Mouse (Mus musculus): ENCODE measurements at regions not wholly inside any gene's neighbourhood (a gene's known extent, or its start where the extent isn't known, plus 50 kb on each side); places are given as distances from the start of the nearest gene placed in this dataset.
"Not testable (repeated sequence)": the region's sequence is repeated elsewhere in the genome, so short reads cannot be mapped to it uniquely, and the experiment has no call there.

GRCm38 (mm10) chr9:11145799-11146198, 241.2 kb upstream of the Cntn5 start:
- WGBS: 98% methylated on average over 1 of the region's 1 CpGs
- Histone ChIP-seq H3K9me3 (replicated peaks; ENCODE audit: control insufficient read depth, low read length) (no peaks in the 10 kb centered on the region), H3K9ac (replicated peaks; ENCODE audit: low read length) (no peak overlapping the region), H3K27ac (replicated peaks; ENCODE audit: low read depth, low read length) (no peak overlapping the region), H3K4me2 (ENCODE audit: low read depth, low read length) (no peak overlapping the region), H3K4me3 (ENCODE audit: low read depth, low read length) (no peak overlapping the region), H3K36me3 (replicated peaks; ENCODE audit: control insufficient read depth, insufficient read depth, low read depth, low read length) (no peaks in the 10 kb centered on the region), H3K4me1 (ENCODE audit: control insufficient read depth, insufficient read depth, low read length) (no peaks in the 10 kb centered on the region), H3K27me3 (ENCODE audit: control insufficient read depth, insufficient read depth, low read length) (no peaks in the 10 kb centered on the region)
- DNase-seq (ENCODE audit: low spot score) (no peak), ATAC-seq (replicated peaks; ENCODE audit: insufficient number of reproducible peaks, low FRiP score, low TSS enrichment, low read depth) (no peak)

GRCm38 (mm10) chr9:11126833-11127232, 222.3 kb upstream of the Cntn5 start:
- H3K4me3 ChIP-seq (ENCODE audit: low read depth, low read length): no peak overlapping the region
- no peaks in the 10 kb centered on the region for H3K27me3 ChIP-seq (ENCODE audit: control insufficient read depth, insufficient read depth, low read length)
- no peaks in the 10 kb centered on the region for H3K36me3 ChIP-seq (replicated peaks; ENCODE audit: control insufficient read depth, insufficient read depth, low read depth, low read length)
- H3K4me1 ChIP-seq (ENCODE audit: control insufficient read depth, insufficient read depth, low read length): no peaks in the 10 kb centered on the region
- H3K9ac ChIP-seq (replicated peaks; ENCODE audit: low read length): no peak overlapping the region
- no peak overlapping the region for H3K4me2 ChIP-seq (ENCODE audit: low read depth, low read length)
- no peak overlapping the region for H3K27ac ChIP-seq (replicated peaks; ENCODE audit: low read depth, low read length)
- no peaks in the 10 kb centered on the region for H3K9me3 ChIP-seq (replicated peaks; ENCODE audit: control insufficient read depth, low read length)
- 67% methylated on average over 5 of the region's 5 CpGs for WGBS
- DNase-seq (ENCODE audit: low spot score) (no peak), ATAC-seq (replicated peaks; ENCODE audit: insufficient number of reproducible peaks, low FRiP score, low TSS enrichment, low read depth) (no peak; the same call in 1 of the 2 replicates)

DNA sequence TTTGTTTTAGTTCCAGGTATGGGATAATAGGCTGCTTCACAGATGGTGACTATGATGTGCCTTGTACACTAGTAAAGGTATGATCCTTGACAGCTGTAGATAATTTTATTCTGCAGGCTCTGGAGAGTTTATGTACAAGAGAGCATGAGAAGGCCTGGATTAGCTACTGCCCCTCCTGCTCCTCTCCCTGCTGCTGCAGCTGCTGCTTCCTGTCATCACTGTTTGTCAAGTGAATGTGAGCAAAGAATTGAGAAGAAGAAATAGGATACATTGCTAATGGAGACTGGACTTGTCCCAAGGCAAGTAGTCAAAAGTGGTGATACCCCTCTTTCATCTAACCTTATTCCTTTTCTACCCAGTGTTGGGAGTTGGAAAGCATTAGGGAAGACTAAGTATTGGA, 214.6 kb upstream of the Cntn5 start:
- H3K27me3 ChIP-seq (ENCODE audit: control insufficient read depth, insufficient read depth, low read length): no peaks in the 10 kb centered on the region
- no peak overlapping the region for H3K4me2 ChIP-seq (ENCODE audit: low read depth, low read length)
- DNase-seq (ENCODE audit: low spot score) (no peak), ATAC-seq (replicated peaks; ENCODE audit: insufficient number of reproducible peaks, low FRiP score, low TSS enrichment, low read depth) (no peak)
- H3K9ac ChIP-seq (replicated peaks; ENCODE audit: low read length): no peak overlapping the region
- H3K27ac ChIP-seq (replicated peaks; ENCODE audit: low read depth, low read length): no peak overlapping the region
- H3K4me1 ChIP-seq (ENCODE audit: control insufficient read depth, insufficient read depth, low read length): no peaks in the 10 kb centered on the region
- no peaks in the 10 kb centered on the region for H3K9me3 ChIP-seq (replicated peaks; ENCODE audit: control insufficient read depth, low read length)
- H3K4me3 ChIP-seq (ENCODE audit: low read depth, low read length): no peak overlapping the region
- no peaks in the 10 kb centered on the region for H3K36me3 ChIP-seq (replicated peaks; ENCODE audit: control insufficient read depth, insufficient read depth, low read depth, low read length)

DNA sequence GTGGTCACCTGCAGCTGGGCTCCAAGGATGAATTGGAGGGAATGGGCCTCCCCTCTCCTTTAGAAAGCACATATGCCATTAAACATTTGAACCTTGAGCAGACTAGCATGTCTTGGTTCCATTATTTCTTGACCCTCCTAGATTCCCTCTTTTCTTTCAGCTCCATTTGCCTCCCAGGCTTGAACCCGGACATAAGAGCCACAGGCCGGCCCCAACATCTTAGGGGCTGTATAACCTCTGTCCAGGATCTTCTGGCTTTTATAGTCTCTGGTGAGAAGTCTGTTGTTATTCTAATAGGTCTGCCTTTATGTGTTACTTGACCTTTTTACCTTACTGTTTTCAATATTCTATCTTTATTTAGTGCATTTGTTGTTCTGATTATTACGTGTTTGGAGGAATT, 203.3 kb upstream of the Cntn5 start:
- ATAC-seq (replicated peaks; ENCODE audit: insufficient number of reproducible peaks, low FRiP score, low TSS enrichment, low read depth); H3K9me3 ChIP-seq (replicated peaks; ENCODE audit: control insufficient read depth, low read length); H3K27ac ChIP-seq (replicated peaks; ENCODE audit: low read depth, low read length); H3K4me2 ChIP-seq (ENCODE audit: low read depth, low read length); H3K4me1 ChIP-seq (ENCODE audit: control insufficient read depth, insufficient read depth, low read length); H3K36me3 ChIP-seq (replicated peaks; ENCODE audit: control insufficient read depth, insufficient read depth, low read depth, low read length); H3K9ac ChIP-seq (replicated peaks; ENCODE audit: low read length); DNase-seq (ENCODE audit: low spot score); H3K4me3 ChIP-seq (ENCODE audit: low read depth, low read length); H3K27me3 ChIP-seq (ENCODE audit: control insufficient read depth, insufficient read depth, low read length): not testable (repeated sequence)
- WGBS: 88% methylated on average over 3 of the region's 3 CpGs

DNA sequence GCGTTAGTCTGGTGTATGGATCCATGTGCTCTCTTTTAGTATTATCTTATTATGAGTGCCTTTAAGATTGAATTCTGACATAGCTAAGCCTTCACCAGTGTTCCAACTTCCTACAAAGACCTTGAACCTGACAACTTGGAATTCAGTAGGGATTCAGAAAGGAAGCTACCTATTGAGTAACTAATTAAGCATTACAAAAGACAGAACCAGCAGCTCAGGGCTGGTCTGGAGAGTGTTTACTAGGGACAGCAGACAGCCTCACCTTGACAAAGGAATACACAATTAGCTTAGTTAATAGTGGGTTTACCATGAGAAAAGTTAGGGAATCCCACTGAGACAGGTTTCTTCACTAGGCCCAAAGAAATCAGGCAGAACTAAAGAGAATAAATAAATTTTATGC, 202.6 kb upstream of the Cntn5 start:
- 96% methylated on average over 1 of the region's 1 CpGs for WGBS

DNA sequence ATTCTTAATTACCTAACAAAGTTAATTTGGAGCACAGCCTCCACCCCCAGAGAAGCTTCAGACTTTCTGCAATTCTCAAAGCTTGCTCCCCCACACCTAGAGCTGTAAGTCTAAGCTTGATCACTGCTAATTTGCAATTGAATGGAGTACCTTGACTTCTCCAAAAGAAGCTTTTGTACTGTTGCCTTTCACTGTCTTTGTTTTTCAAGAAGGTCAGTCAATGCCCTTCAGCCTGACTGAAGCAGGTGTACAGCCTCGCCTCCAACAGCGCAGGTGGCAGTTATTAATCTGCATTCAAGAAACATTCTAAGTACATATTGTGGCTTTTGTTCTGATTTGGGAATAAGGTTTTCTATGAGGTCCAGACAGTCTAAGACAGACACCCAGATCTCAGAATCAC, 201.7 kb upstream of the Cntn5 start:
- no peak overlapping the region for H3K4me2 ChIP-seq (ENCODE audit: low read depth, low read length)
- DNase-seq (ENCODE audit: low spot score): no peak
- H3K36me3 ChIP-seq (replicated peaks; ENCODE audit: control insufficient read depth, insufficient read depth, low read depth, low read length): no peaks in the 10 kb centered on the region
- no peaks in the 10 kb centered on the region for H3K9me3 ChIP-seq (replicated peaks; ENCODE audit: control insufficient read depth, low read length)
- 94% methylated on average over 2 of the region's 2 CpGs for WGBS
- H3K27me3 ChIP-seq (ENCODE audit: control insufficient read depth, insufficient read depth, low read length): no peaks in the 10 kb centered on the region
- no peak for ATAC-seq (replicated peaks; ENCODE audit: insufficient number of reproducible peaks, low FRiP score, low TSS enrichment, low read depth)
- H3K27ac ChIP-seq (replicated peaks; ENCODE audit: low read depth, low read length): no peak overlapping the region
- H3K4me1 ChIP-seq (ENCODE audit: control insufficient read depth, insufficient read depth, low read length): no peaks in the 10 kb centered on the region
- H3K4me3 ChIP-seq (ENCODE audit: low read depth, low read length): no peak overlapping the region
- H3K9ac ChIP-seq (replicated peaks; ENCODE audit: low read length): no peak overlapping the region

More for the DNA sequence above, 202.6 kb upstream of the Cntn5 start:
- DNase-seq (ENCODE audit: low spot score); H3K4me2 ChIP-seq (ENCODE audit: low read depth, low read length); H3K4me3 ChIP-seq (ENCODE audit: low read depth, low read length); H3K27ac ChIP-seq (replicated peaks; ENCODE audit: low read depth, low read length); ATAC-seq (replicated peaks; ENCODE audit: insufficient number of reproducible peaks, low FRiP score, low TSS enrichment, low read depth); H3K4me1 ChIP-seq (ENCODE audit: control insufficient read depth, insufficient read depth, low read length); H3K9ac ChIP-seq (replicated peaks; ENCODE audit: low read length); H3K27me3 ChIP-seq (ENCODE audit: control insufficient read depth, insufficient read depth, low read length); H3K36me3 ChIP-seq (replicated peaks; ENCODE audit: control insufficient read depth, insufficient read depth, low read depth, low read length); H3K9me3 ChIP-seq (replicated peaks; ENCODE audit: control insufficient read depth, low read length): not testable (repeated sequence)

GRCm38 (mm10) chr9:11103448-11103847, 198.9 kb upstream of the Cntn5 start:
- H3K27ac ChIP-seq (replicated peaks; ENCODE audit: low read depth, low read length): no peak overlapping the region
- DNase-seq (ENCODE audit: low spot score): peak; percentile 12
- H3K9ac ChIP-seq (replicated peaks; ENCODE audit: low read length): no peak overlapping the region
- no peak overlapping the region for H3K4me3 ChIP-seq (ENCODE audit: low read depth, low read length)
- H3K9me3 ChIP-seq (replicated peaks; ENCODE audit: control insufficient read depth, low read length): no peaks in the 10 kb centered on the region
- no peaks in the 10 kb centered on the region for H3K4me1 ChIP-seq (ENCODE audit: control insufficient read depth, insufficient read depth, low read length)
- H3K4me2 ChIP-seq (ENCODE audit: low read depth, low read length): no peak overlapping the region
- ATAC-seq (replicated peaks; ENCODE audit: insufficient number of reproducible peaks, low FRiP score, low TSS enrichment, low read depth): no peak
- no peaks in the 10 kb centered on the region for H3K36me3 ChIP-seq (replicated peaks; ENCODE audit: control insufficient read depth, insufficient read depth, low read depth, low read length)
- 77% methylated on average over 4 of the region's 4 CpGs for WGBS
- H3K27me3 ChIP-seq (ENCODE audit: control insufficient read depth, insufficient read depth, low read length): no peaks in the 10 kb centered on the region

DNA sequence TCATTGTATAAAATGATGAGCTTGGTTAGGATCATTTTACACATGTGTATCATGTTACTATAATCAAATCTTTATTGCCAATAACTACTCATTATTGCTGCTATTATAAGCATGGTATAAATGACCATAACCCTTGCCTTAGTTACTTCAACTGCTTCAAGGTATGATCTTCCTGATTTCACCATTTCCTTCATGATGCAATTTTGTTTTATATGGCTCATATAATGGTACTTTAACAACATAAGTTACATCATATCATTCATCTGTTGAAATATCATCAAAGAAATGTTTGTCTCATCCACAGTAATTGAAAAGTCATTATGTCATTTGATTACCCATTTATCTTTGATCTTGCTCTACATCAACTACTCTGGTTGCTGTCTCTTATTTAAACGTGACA, 188.3 kb upstream of the Cntn5 start:
- Histone ChIP-seq H3K27me3 (ENCODE audit: control insufficient read depth, insufficient read depth, low read length) (no peaks in the 10 kb centered on the region), H3K27ac (replicated peaks; ENCODE audit: low read depth, low read length) (no peak overlapping the region), H3K36me3 (replicated peaks; ENCODE audit: control insufficient read depth, insufficient read depth, low read depth, low read length) (no peaks in the 10 kb centered on the region), H3K4me3 (ENCODE audit: low read depth, low read length) (no peak overlapping the region), H3K9me3 (replicated peaks; ENCODE audit: control insufficient read depth, low read length) (no peaks in the 10 kb centered on the region), H3K9ac (replicated peaks; ENCODE audit: low read length) (no peak overlapping the region), H3K4me2 (ENCODE audit: low read depth, low read length) (no peak overlapping the region), H3K4me1 (ENCODE audit: control insufficient read depth, insufficient read depth, low read length) (no peaks in the 10 kb centered on the region)
- ATAC-seq (replicated peaks; ENCODE audit: insufficient number of reproducible peaks, low FRiP score, low TSS enrichment, low read depth) (no peak), DNase-seq (ENCODE audit: low spot score) (no peak)
- 68% methylated on average over 1 of the region's 1 CpGs for WGBS

DNA sequence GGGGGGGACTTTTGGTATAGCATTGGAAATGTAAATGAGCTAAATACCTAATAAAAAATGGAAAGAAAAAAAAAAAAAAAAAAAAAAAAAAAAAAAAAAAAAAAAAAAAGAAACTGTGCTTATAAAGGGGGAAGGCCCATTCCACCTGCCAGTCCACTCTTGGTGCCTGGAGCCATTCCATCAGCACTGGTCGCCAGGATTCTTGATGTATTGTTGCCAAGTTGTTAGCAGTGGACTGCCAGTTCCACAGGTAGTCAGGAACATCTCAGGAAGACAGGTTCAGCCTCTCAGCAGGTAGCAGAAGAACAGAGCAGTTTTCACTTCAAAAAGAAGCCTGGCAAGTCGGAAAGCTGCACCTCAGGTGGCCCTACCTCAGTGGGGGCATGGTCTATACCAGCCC, 162.6 kb upstream of the Cntn5 start:
- 51% methylated on average over 2 of the region's 2 CpGs for WGBS
- not testable (repeated sequence) for H3K9me3 ChIP-seq (replicated peaks; ENCODE audit: control insufficient read depth, low read length); H3K4me2 ChIP-seq (ENCODE audit: low read depth, low read length); ATAC-seq (replicated peaks; ENCODE audit: insufficient number of reproducible peaks, low FRiP score, low TSS enrichment, low read depth); H3K27ac ChIP-seq (replicated peaks; ENCODE audit: low read depth, low read length); DNase-seq (ENCODE audit: low spot score); H3K4me3 ChIP-seq (ENCODE audit: low read depth, low read length); H3K9ac ChIP-seq (replicated peaks; ENCODE audit: low read length); H3K36me3 ChIP-seq (replicated peaks; ENCODE audit: control insufficient read depth, insufficient read depth, low read depth, low read length); H3K27me3 ChIP-seq (ENCODE audit: control insufficient read depth, insufficient read depth, low read length); H3K4me1 ChIP-seq (ENCODE audit: control insufficient read depth, insufficient read depth, low read length)
